Mouse (Mus musculus) G1E-ER4 (cell line): Measurements from ENCODE around the gene Map1b. TPM values are rescaled to one million over a fixed set of nuclear protein-coding genes. Genes with fewer than 3 reads are reported as not detected.

Experiments used
- GATA1 ChIP-seq: IDR thresholded peaks from one replicate; pipeline ENCODE4 v1.8.0; 2012; ENCODE audit warnings: low read length, inconsistent platforms
- polyA plus RNA-seq: library from polyadenylated mRNA; stranded (reverse); fragments of >175 nt; gene quantifications from 2 replicates; pipeline ENCODE4 v1.2.3, GENCODE M21; 2012

Map1b gene
- polyA plus RNA-seq, 1 experiment = not detected

- no peak for TF ChIP-seq GATA1
These were observed 68.7 kb downstream of the Map1b start for GRCm38 (mm10) chr13:99447403-99448199.

GRCm38 (mm10) chr13:99447002-99447401, 69.3 kb downstream of the Map1b start:
- no peak for TF ChIP-seq GATA1

- no peak for TF ChIP-seq GATA1
These were observed 71.5 kb downstream of the Map1b start for GRCm38 (mm10) chr13:99444880-99445279.

GRCm38 (mm10) chr13:99444431-99444871, 71.9 kb downstream of the Map1b start:
- TF ChIP-seq GATA1 = no peak

- no peak for TF ChIP-seq GATA1
These were observed 72.7 kb downstream of the Map1b start for GRCm38 (mm10) chr13:99443484-99444175.

- no peak for TF ChIP-seq GATA1
These were observed 73.7 kb downstream of the Map1b start for GRCm38 (mm10) chr13:99442434-99443249.

GRCm38 (mm10) chr13:99441700-99442433, 74.5 kb downstream of the Map1b start:
- no peak for TF ChIP-seq GATA1

GRCm38 (mm10) chr13:99440228-99440627, 76.1 kb downstream of the Map1b start:
- TF ChIP-seq GATA1 = no peak

- no peak for TF ChIP-seq GATA1
These were observed 77.0 kb downstream of the Map1b start for GRCm38 (mm10) chr13:99439357-99439756.

GRCm38 (mm10) chr13:99437051-99437450, 79.3 kb downstream of the Map1b start:
- TF ChIP-seq GATA1 = no peak

- TF ChIP-seq GATA1 = no peak
These were observed 81.8 kb downstream of the Map1b start for GRCm38 (mm10) chr13:99434494-99434893.

GRCm38 (mm10) chr13:99433068-99434008, 83.0 kb downstream of the Map1b start:
- TF ChIP-seq GATA1 = no peak

GRCm38 (mm10) chr13:99423581-99423980, 92.8 kb downstream of the Map1b start:
- no peak for TF ChIP-seq GATA1

- no peak for TF ChIP-seq GATA1
These were observed 99.7 kb downstream of the Map1b start for GRCm38 (mm10) chr13:99416601-99417000.
